Mouse (Mus musculus): Measurements from ENCODE around the gene Tril.

DNA sequence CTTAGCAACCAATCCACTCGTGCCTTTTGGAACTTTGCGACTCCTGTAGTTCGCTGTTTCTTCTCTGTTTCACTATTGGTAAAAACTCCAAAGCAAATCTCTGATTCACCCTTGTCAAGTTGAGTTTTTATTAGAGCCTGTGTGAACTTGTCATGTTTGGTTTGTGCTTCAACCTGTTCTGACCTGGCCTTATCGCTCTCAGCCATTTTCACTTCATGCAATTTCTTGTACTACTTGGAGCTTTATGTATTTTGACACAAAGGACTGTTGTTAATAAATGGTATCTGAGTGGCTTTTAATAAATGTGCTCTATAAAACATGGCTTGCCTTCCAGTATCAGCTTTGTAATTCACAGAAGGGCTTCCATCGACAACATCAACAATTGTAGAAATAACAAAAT is 40.6 kb downstream of the Tril start:
- TF ChIP-seq CTCF (IDR thresholded peaks at IDR 0.05), result no peak
- TF ChIP-seq EP300 (IDR thresholded peaks at IDR 0.05), result no peak
